Mouse (Mus musculus) colon, adult 2 months (tissue): ENCODE results near the gene Taar4. TPM values are rescaled to one million over a fixed set of nuclear protein-coding genes. Genes with fewer than 3 reads are reported as not detected.

Experiments
- polyA plus RNA-seq: library from polyadenylated mRNA; depleted of rRNA; stranded (reverse); fragments of >200 nt; gene quantifications from 2 replicates; pipeline ENCODE4 v1.2.3, GENCODE M21; 2012; rRNA removed

Gene Taar4
- polyA plus RNA-seq: not detected in 2 replicates

DNA sequence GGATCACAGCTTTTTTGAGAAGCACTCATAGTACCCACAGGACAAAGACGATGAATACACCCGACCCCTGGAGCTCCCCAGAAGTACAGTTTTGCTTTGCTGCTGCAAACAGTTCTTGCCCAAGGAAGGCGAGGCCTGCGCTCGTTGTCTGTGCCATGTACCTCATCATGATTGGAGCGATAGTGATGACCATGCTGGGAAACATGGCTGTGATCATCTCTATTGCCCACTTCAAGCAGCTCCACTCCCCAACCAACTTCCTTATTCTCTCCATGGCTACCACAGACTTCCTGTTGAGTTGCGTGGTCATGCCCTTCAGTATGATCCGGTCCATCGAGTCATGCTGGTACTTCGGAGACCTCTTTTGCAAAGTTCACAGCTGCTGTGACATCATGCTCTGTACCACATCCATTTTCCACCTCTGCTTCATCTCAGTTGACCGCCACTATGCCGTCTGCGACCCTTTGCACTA, at the start of gene Taar4:
Taar4 (plus strand) TSS at position 51 of the 472 bp plus-strand sequence.

DNA sequence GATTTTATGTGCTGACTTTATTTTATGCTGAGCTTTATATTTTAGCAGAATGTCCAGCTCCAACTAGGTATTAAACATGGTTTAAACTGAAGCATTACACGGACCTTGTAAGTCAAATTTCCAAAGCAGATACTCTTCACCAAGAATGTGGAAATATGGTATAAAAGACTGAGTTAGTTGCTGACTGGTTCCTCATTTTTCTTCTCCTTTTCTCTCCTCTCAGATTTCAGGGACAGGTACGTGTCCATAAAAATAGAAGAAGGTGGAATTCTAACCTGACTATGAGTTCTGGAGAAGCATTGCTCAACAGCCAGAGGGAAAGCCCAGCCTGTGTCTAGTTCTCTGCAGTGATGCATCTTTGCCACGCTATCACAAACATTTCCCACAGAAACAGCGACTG, 40.2 kb upstream of the Taar4 start, which contains the start of gene Taar1:
Taar1 (plus strand) TSS at position 301 of the 400 bp plus-strand sequence.

DNA sequence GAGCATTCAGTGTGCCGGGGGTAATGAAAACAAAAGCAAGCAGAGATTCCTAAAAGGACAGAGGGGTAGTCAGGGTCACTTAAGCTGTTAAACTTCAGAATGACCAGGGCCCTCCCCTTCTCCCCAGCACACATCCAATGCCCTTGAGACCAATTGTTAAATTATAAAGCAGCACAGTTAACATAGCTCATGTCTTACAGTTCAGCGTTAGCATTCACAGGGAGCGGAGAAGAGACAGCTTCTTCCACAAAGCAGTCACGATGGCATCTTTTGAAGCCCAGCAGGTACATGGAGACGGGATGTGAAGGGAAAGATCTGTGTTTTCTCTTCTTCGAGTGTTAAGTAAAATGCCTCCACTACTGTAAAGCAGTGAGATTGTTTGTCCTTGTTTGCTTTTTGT, 22.0 kb upstream of the Taar4 start, which contains the start of gene Taar2:
Taar2 (plus strand) TSS at position 261 of the 400 bp plus-strand sequence.

DNA sequence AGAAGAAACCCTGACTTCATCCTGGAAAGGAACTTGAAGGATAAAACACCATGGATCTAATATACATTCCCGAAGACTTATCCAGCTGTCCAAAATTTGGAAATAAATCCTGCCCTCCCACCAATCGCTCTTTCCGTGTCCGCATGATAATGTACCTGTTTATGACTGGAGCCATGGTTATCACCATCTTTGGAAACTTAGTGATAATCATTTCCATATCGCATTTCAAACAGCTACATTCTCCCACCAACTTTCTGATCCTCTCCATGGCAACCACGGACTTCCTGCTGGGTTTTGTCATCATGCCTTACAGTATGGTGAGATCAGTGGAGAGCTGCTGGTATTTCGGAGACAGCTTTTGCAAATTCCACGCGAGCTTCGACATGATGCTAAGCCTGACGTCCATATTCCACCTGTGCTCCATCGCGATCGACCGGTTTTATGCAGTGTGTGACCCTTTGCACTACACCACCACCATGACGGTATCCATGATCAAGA, 10.7 kb upstream of the Taar4 start, which contains the start of gene Taar3:
Taar3 (plus strand) TSS at position 51 of the 498 bp plus-strand sequence.

DNA sequence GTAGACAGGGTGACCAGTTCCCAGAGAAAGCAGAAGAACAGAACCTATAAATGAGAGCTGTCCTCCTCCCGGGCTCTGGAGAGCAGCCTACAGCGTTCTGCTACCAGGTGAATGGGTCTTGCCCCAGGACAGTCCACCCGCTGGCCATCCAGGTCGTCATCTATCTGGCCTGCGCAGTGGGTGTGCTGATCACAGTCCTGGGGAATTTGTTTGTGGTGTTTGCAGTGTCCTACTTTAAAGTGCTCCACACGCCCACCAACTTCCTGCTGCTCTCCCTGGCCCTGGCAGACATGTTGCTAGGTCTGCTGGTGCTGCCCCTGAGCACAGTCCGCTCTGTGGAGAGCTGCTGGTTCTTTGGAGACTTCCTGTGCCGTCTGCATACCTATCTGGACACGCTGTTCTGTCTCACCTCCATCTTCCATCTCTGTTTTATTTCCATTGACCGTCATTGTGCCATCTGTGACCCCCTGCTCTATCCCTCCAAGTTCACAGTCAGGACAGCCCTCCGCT, 10.4 kb downstream of the Taar4 start, which contains the start of gene Taar5:
Taar5 (plus strand) TSS at position 51 of the 510 bp plus-strand sequence.

DNA sequence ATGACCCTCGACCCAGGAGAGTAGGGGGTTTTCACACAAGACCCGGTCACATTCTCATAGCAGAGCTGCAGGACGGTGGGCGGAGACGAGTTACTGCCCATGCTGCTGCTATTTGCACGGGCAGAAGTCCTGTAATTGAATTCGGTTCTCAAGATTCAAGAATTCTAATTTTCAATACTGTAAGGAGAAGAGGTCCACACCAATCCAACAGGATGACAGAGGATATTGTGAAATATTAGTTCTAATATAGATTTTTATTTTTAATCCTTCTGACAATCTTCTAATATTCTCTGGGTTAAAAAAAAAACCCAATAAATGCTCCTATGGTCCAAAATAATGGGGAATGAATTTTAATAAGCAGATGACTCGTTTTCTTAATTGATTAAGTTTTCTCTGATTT, 25.3 kb downstream of the Taar4 start, which contains the start of gene Taar6:
Taar6 (minus strand) TSS at position 101 of the 400 bp plus-strand sequence.

DNA sequence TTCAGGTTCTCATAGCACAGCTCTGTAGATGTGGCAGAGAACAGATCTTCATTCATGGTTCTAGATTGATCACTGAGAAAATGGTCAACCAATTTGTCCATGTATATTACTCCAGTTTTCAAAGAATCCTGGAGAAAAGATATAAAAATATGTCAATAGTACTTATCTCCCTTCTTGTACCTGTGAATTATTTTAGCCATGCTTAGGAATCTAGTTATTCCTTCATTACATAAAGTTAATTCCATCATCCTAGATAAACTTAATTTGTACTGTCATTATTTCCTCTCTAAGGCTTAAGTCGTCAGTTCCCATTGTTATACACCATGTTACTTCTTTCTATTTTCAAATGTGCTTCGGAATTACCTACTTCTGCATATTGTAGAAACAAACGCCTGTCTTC, 33.1 kb downstream of the Taar4 start, which contains the start of gene Taar7a:
Taar7a (minus strand) TSS at position 101 of the 400 bp plus-strand sequence.

DNA sequence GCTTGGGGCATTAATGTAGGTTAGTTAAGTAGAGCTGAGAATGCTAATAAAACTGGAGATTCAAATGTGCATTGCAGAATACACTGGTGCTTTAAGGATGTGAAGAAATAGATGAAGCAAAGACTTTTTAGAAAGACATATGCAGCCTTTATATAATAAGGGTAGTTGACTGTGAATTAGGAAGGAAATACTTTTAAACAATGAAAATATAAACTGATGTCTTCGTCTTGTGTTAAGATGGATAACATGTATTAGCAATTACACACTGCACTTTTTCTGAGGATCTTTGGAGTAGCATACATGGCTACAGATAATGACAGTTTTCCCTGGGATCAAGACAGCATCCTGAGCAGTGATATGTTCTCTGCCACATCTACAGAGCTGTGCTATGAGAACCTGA, 39.3 kb downstream of the Taar4 start, which contains the start of gene Taar7b:
Taar7b (plus strand) TSS at position 301 of the 400 bp plus-strand sequence.

Other genes with a start within 250 kb of the Taar4 start
- 1,509 and 2,105 TPM in 2 replicates for gene Rps12, start 173.2 kb upstream of the Taar4 start, polyA plus RNA-seq
- gene Slc18b1, start 163.5 kb upstream of the Taar4 start, polyA plus RNA-seq: 13.1 and 14.1 TPM in 2 replicates
- gene Vnn3, start 109.0 kb upstream of the Taar4 start, polyA plus RNA-seq: 0.21 and 0.24 TPM in 2 replicates
- gene Vnn1, start 65.8 kb upstream of the Taar4 start, polyA plus RNA-seq: 0.87 and 2.2 TPM in 2 replicates
- not detected in 2 replicates for gene Taar1, start 40.1 kb upstream of the Taar4 start, polyA plus RNA-seq
- not detected in 2 replicates for gene Taar2, start 21.9 kb upstream of the Taar4 start, polyA plus RNA-seq
- not detected in 2 replicates for gene Taar3, start 10.9 kb upstream of the Taar4 start, polyA plus RNA-seq
- not detected in 2 replicates for gene Taar5, start 10.2 kb downstream of the Taar4 start, polyA plus RNA-seq
- gene Taar6, start 25.2 kb downstream of the Taar4 start, polyA plus RNA-seq: not detected in 2 replicates
- not detected in 2 replicates for gene Taar7a, start 33.0 kb downstream of the Taar4 start, polyA plus RNA-seq
- not detected in 2 replicates for gene Taar7b, start 39.4 kb downstream of the Taar4 start, polyA plus RNA-seq
- not detected in 2 replicates for gene Taar7d, start 66.7 kb downstream of the Taar4 start, polyA plus RNA-seq
- gene Taar7e, start 77.1 kb downstream of the Taar4 start, polyA plus RNA-seq: not detected in 2 replicates
- gene Taar7f, start 89.0 kb downstream of the Taar4 start, polyA plus RNA-seq: not detected in 2 replicates
- not detected in 2 replicates for gene Taar8a, start 116.0 kb downstream of the Taar4 start, polyA plus RNA-seq
- not detected in 2 replicates for gene Taar8b, start 131.8 kb downstream of the Taar4 start, polyA plus RNA-seq
- not detected in 2 replicates for gene Taar8c, start 141.4 kb downstream of the Taar4 start, polyA plus RNA-seq
- not detected in 2 replicates for gene Taar9, start 149.0 kb downstream of the Taar4 start, polyA plus RNA-seq
- 67.1 and 88.1 TPM in 2 replicates for gene Stx7, start 188.8 kb downstream of the Taar4 start, polyA plus RNA-seq